Mouse (Mus musculus): ENCODE measurements around the gene Amot.

- TF ChIP-seq POLR2A (IDR thresholded peaks at IDR 0.05; ENCODE audit: borderline replicate concordance, control insufficient read depth, low read depth, low read length) (no peak), CTCF (IDR thresholded peaks at IDR 0.05; ENCODE audit: control insufficient read depth, insufficient read depth, low read length) (no peak)
Measured at GRCm38 (mm10) chrX:145424026-145424425, 81.0 kb downstream of the Amot start.
